Mouse (Mus musculus): ENCODE results near the gene Bbs2.
A peak's percentile ranks its signal among the peaks of the same experiment; 100 is the strongest.
"Not testable (repeated sequence)": the region's sequence is repeated elsewhere in the genome, so short reads cannot be mapped to it uniquely, and the experiment has no call there.

Gene Bbs2

DNA sequence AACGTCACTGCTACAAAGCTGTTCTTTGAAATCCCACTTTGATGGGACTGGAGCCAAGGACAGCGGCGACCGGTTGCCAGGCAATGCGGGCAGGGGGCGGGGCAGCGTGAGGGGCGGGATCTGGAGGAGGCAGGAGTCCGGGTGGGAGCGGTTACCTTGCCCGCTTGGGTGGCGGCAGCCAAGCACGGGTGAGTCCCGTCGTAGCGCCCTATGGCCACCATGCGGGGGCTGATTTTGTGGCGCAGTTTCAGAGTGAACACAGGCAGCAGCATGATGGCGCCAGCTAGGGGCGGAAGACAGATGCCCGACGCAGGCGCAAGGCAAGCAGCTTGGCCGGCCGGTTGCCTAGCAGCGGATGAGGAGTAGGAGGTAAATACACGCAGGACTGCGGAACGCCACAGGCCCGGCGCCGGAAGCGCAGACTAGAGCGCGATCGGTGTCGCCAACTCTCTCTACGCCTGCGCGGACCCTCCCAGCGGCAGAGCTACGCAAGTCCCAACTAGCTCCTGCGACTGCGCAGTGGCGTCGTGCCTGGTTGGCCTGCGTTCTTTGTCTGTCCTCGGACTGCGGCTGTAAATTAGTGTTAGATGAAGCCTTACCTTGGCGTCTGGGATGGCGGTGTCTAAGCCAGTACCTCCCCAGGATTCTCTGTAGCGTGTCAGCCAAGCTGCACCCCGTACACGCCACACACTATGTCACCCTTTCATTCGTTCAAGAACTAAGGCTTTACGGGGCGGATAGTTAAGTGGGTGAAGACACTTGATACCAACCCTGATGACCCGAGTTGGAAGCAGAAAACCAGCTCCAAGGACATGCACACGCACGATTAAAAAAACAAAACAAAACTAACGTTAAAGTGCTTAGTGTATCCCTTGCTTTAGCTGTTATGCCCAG is at the start of gene Bbs2:
Gene Bbs2, minus strand, starts transcription at position 848 of the 894 bp plus-strand sequence.
- peak; percentile 97 for DNase-seq (ENCODE audit: low spot score)

- DNase-seq (ENCODE audit: low spot score): no peak
Observed at GRCm38 (mm10) chr8:94148236-94148635, 49.5 kb upstream of the Bbs2 start.

DNA sequence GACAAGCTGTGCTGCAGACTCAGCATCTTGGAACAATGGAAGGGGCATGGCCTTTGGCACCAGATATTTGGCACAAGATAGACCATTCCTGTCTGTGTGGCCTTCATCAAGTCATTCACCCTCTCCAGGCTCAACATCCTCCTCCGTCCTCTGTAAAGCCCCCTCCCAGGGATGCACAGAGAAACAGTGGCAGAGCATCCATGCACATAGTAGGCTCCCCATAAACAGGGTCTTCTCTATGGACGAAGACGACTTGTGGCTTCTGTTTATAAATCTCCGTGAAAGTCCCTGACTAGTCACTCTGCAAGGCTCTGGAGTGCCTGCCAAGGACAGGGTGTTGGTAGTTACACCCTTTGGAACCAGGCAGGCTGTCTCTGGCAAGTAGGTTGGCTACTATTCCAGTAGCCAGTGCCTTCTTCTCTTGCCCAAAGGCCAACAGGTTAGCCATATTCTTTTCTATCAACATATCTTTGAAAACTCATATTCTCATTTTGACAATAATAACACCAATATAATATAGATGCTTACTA is 41.6 kb upstream of the Bbs2 start:
- no peak for DNase-seq (ENCODE audit: low spot score)

GRCm38 (mm10) chr8:94136933-94137332 is 38.2 kb upstream of the Bbs2 start, which contains the start of gene Mt4:
Gene Mt4 (plus strand): TSS chr8:94137197.
- DNase-seq (ENCODE audit: low spot score): no peak

GRCm38 (mm10) chr8:94136192-94136591 is 37.5 kb upstream of the Bbs2 start:
- DNase-seq (ENCODE audit: low spot score): no peak

DNA sequence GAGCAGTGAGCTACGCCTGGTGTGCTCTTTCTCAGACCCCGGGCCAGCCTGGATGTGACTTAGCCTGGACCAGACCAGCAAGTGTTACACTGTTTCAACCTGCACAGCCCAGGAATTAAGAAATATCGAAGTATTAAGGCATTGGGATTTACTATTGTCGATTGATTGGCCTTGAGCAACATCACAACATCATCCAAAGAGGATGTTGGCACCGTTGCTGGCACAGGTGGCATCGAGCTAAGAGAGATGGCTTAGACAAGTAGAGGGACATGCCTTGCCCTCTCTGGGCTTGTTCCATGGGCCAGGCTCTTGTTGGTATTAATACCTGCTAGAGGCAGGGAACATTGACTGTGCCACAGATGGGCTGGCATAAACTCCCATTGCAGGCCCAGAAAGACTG is 36.8 kb upstream of the Bbs2 start:
- no peak for DNase-seq (ENCODE audit: low spot score)

DNA sequence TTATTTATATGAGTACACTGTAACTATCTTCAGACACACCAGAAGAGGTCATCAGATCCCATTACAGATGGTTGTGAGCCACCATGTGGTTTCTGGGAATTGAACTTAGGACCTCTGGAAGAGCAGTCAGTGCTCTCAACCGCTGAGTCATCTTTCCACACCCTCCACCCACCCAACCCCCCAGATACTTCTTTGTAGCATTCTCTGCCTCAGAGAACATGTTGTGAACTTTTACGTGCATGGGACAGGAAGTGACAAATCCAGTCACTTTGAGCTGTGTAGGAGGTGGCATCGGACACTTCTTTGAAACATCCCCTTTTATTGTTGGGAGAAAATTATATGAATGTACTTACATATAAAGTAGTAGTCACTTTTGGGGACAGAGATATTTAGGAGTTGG is 35.9 kb upstream of the Bbs2 start:
- DNase-seq (ENCODE audit: low spot score): not testable (repeated sequence)

DNA sequence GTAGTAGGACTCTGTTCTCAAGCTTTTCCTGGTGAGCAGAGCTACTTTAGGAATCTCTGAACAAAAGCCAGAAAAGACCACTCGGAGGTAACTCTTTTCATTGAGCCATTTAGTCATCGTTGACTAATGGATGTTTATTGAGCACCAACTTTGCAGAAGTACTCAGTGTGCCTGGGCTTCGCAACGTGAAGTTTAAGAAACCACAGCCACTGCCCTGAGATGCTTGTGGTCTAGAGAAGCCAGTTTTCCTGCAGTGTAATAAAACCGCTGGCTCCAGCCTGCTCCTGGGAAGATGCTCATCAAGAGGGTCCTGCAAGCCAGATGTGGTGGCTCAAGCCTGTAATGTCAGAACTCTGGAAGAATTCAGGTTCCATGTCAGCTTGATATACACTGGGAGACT is 33.4 kb upstream of the Bbs2 start:
- DNase-seq (ENCODE audit: low spot score): no peak

- DNase-seq (ENCODE audit: low spot score): no peak
Observed at GRCm38 (mm10) chr8:94130126-94130525, 31.4 kb upstream of the Bbs2 start.

- no peak for DNase-seq (ENCODE audit: low spot score)
Observed at GRCm38 (mm10) chr8:94129133-94129789, 30.5 kb upstream of the Bbs2 start.

GRCm38 (mm10) chr8:94127711-94128110 is 29.0 kb upstream of the Bbs2 start:
- DNase-seq (ENCODE audit: low spot score): no peak

- DNase-seq (ENCODE audit: low spot score): no peak
Observed at GRCm38 (mm10) chr8:94122711-94123468, 24.2 kb upstream of the Bbs2 start.

DNA sequence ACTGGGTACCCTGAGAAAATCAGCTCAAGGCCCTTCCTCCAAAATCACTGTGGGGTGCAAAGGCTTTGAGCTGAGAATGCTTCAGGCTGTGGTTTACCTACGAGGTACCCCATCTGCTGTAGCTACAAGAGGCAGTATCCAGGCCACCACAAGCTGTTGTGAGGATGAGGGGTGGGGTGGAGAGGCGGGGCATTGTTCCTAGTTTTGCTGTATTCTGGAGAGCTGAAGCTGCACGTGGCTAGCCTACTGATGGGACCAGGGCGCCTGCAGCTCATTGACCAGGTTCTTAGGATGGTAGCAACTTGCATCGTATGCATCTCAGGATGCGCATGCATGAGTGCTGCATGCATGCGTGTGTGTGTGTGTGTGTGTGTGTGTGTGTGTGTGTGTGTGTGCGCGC is 22.9 kb upstream of the Bbs2 start:
- no peak for DNase-seq (ENCODE audit: low spot score)

DNA sequence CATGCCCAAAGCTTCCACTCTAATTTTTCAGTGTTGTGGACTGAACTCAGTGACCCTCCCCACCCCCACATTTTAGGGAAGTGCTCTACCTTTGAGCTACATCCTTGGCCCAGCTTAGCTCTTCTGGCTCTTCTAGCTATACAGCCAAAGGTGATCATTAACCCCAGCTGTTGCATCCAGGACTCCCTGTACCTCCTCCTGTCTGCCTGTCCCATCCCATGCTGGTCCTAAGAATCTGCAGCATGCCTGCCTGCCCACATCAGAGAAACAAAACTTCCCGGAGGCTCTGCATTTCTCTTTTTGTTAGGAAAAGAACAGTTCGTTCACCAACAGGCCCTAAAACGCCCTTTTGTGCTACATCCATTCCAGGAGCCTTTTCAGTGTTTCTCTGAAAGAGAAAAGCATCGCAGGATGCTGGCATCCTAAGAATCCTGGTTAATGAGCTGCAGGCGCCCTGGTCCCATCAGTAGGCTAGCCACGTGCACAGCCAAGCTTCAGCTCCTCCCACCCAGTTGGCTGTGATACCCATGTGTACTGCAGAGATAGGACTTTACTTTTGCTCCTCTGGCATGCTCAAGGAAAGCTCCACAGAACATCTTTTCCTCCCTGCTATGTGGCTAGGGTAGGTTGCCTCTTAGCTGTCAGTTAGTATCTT is 20.2 kb upstream of the Bbs2 start:
- DNase-seq (ENCODE audit: low spot score): peak; percentile 43

GRCm38 (mm10) chr8:94113972-94114371 is 15.2 kb upstream of the Bbs2 start:
- no peak for DNase-seq (ENCODE audit: low spot score)

DNA sequence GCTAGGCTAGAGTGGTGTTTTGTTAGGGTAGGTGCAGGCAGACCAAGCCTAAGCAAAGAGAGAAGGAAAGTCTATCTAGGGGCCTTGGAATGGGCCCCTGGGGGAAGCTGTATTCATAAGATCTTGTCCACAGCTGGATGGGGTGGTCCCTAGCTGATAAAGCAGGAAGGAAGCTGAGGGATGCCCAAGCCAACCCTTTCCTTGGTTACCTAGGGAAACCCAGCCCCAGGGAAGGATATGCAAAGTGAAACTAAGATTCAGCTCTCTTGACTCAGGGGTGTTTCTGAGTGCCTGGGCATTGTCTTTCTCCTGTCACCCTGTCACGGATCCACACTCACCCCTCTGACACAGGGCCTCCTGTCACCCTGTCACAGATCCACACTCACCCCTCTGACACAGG is 14.7 kb upstream of the Bbs2 start:
- DNase-seq (ENCODE audit: low spot score): no peak

DNA sequence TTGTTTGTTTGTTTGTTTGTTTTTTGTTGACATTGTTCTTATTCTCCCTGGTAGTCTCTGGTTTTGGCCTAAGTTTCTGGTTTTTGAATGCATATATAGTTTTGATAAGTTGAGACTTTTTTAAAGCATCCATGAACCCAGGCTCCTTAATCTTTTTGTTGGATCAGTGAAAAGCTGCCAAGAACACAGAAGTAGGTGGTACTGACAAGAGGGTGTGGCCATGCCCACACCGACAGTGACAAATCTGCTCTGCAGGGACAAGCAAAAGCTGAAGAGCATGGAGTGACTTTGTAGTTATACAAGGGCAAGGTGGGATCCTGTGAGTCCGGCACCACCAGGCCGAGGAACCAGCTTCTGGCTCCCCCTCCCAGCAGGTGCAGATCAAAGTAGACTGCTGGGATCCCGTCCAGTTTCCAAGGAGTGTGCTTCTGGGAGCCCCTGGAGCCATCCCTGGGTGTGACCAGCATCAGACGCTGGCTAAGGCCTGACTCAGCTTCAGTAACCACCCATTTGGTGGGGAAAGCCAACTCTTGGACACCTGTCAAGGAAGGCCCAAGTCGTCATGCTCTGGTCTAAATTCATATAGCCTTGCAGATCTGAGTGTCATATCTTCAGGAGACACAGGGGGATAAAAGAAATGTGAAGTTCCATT is 11.9 kb upstream of the Bbs2 start:
- DNase-seq (ENCODE audit: low spot score): no peak

DNA sequence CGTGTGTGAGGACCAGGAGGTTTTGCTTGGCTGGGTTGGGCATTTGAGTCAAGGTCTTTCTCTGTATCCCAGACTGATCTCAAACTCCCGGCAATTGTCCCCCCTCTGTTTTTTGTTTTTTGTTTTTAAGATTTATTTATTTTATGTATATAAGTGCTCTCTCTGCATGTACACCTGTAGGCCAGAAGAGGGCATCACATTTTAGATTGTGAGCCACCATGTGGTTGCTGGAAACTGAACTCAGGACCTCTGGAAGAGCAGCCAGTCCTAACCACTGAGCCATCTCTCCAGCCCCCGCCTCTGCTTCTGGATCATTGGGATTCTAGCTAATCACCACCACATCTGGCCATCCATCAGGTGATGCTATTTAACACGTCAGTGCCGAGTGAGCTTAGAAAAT is 11.1 kb upstream of the Bbs2 start:
- no peak for DNase-seq (ENCODE audit: low spot score)

DNA sequence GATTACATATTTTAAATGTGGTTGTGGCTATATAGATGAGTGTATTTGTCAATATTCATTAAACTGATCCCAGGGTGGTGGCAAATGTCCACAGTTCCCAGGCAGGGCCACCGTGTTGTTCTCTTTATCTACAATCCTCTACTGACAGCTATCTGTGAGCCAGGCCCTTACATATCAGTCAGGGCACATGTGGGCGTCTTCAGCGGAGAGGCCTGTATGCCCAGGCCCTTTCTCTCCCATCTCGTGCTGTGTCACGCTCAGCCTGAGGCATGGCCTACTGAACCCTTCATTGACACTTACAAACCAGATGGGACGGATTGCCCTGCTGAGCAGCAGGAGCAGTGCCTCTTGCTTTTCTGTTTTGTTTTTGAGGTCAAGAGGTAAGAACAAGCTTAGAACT is 10.7 kb upstream of the Bbs2 start:
- no peak for DNase-seq (ENCODE audit: low spot score)

- DNase-seq (ENCODE audit: low spot score): no peak
Observed at GRCm38 (mm10) chr8:94107871-94108270, 9.1 kb upstream of the Bbs2 start.

DNA sequence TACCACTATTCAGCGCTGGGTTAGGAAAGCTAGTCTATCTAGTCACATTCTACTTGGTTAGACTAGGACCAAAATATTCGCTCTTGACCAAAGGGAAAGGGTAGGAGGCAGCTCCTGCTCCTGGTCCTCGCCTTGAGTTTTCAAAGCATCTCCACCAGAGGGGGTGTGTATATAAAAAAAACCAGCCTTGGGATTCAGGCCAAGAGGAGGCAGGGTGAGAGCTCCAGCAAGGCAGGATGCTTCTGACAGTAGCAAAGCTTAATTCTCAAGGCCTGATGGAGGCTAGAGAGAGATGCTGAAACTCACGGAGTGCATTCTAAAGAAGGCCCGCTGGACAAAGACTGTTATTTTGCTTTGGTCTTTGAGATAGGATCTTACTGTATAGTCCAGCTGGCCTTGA is 5.4 kb upstream of the Bbs2 start:
- no peak for DNase-seq (ENCODE audit: low spot score)
